Mouse (Mus musculus): ENCODE measurements around the gene Nqo2. TPM values are rescaled to one million over a fixed set of nuclear protein-coding genes. Genes with fewer than 3 reads are reported as not detected.

The Nqo2 gene
- polyA plus RNA-seq, 1 experiment from 2014 or later, result 23.4 TPM

DNA sequence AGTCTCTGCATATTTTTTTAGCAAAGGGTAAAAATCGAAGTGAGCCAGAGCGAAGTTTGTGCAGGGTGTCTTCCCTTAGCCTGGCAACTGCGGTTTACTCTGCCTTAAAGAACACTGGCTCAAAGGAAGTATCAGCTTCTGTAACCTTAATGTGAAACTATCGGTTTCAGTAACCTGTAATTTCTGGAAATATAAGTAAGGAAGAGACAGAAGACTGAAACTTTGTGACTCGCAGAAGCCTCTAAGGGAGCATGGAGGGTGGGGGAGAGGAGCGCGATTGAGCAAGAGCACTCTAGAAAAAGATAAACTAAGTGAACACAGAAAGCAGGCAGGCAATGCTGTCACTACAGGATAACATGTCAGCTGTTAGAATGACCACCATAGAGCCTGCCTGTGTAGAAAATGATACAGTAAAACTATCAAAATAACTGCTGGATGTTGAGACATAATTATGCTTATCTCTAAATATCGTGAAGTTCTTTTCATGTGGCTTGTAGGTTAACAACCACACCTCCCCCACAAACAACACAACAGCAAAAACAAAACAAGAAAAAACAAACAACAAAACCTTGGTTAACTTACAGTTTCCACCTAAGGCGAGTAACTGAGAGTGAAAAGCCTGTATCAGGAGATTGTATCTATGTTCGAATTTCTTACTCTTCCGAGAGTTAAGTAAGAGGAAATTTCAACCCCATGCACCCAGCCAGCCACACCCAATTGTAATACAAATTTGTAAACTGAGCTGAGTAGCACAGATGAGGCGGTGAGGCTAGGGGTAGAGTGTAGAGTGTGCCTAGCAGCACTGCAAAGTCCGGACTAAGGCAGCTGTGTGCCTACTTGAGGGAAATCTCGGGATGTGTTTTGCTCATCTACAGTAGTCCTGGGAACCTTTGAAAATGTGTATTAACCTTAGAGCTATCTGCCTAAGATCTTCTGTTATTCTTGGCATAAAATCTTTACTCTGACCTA is 853 bp downstream of the Nqo2 start:
- Histone ChIP-seq H3K4me2 (replicated peaks; ENCODE audit: low read depth, low read length) (peak overlapping the region; percentile 49), H3K36me3 (ENCODE audit: control insufficient read depth, insufficient read depth, low read length) (no peaks in the 10 kb centered on the region), H3K9ac (ENCODE audit: low read depth, low read length) (peak overlapping the region; percentile 70), H3K27me3 (ENCODE audit: control insufficient read depth, insufficient read depth, low read length) (no peaks in the 10 kb centered on the region), H3K4me1 (replicated peaks; ENCODE audit: control insufficient read depth, insufficient read depth, low read length) (no peaks in the 10 kb centered on the region), H3K4me3 (ENCODE audit: low read depth, low read length) (peak overlapping the region; percentile 44), H3K27ac (ENCODE audit: low read depth, low read length) (peak overlapping the region; percentile 63; the same call in 1 of the 2 replicates), H3K9me3 (ENCODE audit: control insufficient read depth, low read length) (no peaks in the 10 kb centered on the region)
- DNase-seq (ENCODE audit: low spot score), result no peak
- peak; percentile 45; the same call in 1 of the 2 replicates for ATAC-seq (ENCODE audit: low FRiP score)
- WGBS, result 23% methylated on average over 14 of the region's 14 CpGs

DNA sequence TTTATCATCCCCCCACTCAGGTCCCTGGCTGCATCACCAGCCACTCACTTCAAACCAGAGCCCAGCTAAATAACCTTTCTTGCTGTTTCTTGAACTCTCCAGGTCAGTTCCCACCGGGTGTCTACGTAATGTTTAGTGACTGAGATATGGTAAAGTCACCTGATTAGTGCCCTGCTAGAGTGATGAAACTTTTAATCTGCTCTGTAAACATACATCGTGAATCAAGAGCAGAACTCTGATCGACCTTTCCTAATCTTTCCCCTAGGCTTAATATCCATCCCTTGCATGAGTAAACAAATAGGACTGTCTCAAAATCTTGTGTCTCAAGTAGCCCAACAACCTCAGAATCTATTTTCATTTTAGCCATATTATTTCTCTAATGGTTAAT is 1.5 kb downstream of the Nqo2 start:
- 77% methylated on average over 4 of the region's 4 CpGs for WGBS
- DNase-seq (ENCODE audit: low spot score) (no peak), ATAC-seq (ENCODE audit: low FRiP score) (no peak)
- H3K27me3 ChIP-seq (ENCODE audit: control insufficient read depth, insufficient read depth, low read length), result no peaks in the 10 kb centered on the region
- H3K27ac ChIP-seq (ENCODE audit: low read depth, low read length), result no peak overlapping the region
- no peak overlapping the region for H3K4me2 ChIP-seq (replicated peaks; ENCODE audit: low read depth, low read length)
- no peaks in the 10 kb centered on the region for H3K4me1 ChIP-seq (replicated peaks; ENCODE audit: control insufficient read depth, insufficient read depth, low read length)
- H3K9ac ChIP-seq (ENCODE audit: low read depth, low read length), result no peak overlapping the region
- H3K9me3 ChIP-seq (ENCODE audit: control insufficient read depth, low read length), result no peaks in the 10 kb centered on the region
- H3K4me3 ChIP-seq (ENCODE audit: low read depth, low read length), result no peak overlapping the region
- no peaks in the 10 kb centered on the region for H3K36me3 ChIP-seq (ENCODE audit: control insufficient read depth, insufficient read depth, low read length)

DNA sequence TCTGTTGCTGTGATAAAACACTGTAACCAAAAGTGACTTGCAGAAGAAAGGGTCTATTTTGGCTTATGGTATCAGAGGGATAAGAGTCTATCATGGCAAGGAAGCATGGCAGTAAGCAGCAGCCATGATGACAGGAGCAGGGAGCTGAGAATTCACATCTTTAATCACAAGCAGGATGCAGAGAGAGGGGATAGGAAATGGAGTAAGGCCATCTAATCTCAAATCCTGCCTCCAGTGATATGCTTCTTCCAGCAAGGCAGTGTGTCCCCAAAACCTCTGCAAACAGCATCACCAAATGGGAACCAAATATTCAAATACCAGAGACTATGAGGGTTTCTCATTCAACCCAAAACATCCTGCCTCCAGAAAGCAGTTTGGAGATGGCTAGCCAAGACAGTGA is 2.1 kb downstream of the Nqo2 start:
- Histone ChIP-seq H3K27me3 (ENCODE audit: control insufficient read depth, insufficient read depth, low read length) (no peaks in the 10 kb centered on the region), H3K4me3 (ENCODE audit: low read depth, low read length) (no peak overlapping the region), H3K4me1 (replicated peaks; ENCODE audit: control insufficient read depth, insufficient read depth, low read length) (no peaks in the 10 kb centered on the region), H3K36me3 (ENCODE audit: control insufficient read depth, insufficient read depth, low read length) (no peaks in the 10 kb centered on the region), H3K27ac (ENCODE audit: low read depth, low read length) (no peak overlapping the region), H3K9me3 (ENCODE audit: control insufficient read depth, low read length) (no peaks in the 10 kb centered on the region), H3K4me2 (replicated peaks; ENCODE audit: low read depth, low read length) (no peak overlapping the region), H3K9ac (ENCODE audit: low read depth, low read length) (no peak overlapping the region)
- no peak for DNase-seq (ENCODE audit: low spot score)
- ATAC-seq (ENCODE audit: low FRiP score), result no peak

DNA sequence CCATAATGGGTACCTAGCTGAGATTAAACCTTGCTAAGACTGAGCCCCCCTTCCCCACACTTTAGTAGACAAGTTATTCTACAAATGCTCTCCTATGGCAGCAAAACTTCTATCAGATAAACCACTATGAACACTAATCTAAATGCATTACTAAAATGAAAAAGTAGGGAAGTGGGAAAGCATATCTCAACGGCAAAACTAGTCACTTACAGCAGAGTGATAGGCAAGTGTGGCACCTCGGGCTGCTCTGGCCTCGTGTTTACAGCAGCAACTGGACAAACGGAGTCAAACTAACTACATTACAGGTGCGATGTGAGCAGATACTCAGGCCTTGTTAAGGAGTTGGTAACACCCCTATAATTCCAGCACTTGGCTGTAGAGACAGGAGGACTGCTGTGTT is 25.1 kb downstream of the Nqo2 start:
- Histone ChIP-seq H3K9me3 (ENCODE audit: control insufficient read depth, low read length) (no peaks in the 10 kb centered on the region), H3K9ac (ENCODE audit: low read depth, low read length) (no peak overlapping the region), H3K36me3 (ENCODE audit: control insufficient read depth, insufficient read depth, low read length) (no peaks in the 10 kb centered on the region), H3K4me3 (ENCODE audit: low read depth, low read length) (no peak overlapping the region), H3K4me1 (replicated peaks; ENCODE audit: control insufficient read depth, insufficient read depth, low read length) (no peaks in the 10 kb centered on the region), H3K27ac (ENCODE audit: low read depth, low read length) (no peak overlapping the region), H3K27me3 (ENCODE audit: control insufficient read depth, insufficient read depth, low read length) (no peaks in the 10 kb centered on the region), H3K4me2 (replicated peaks; ENCODE audit: low read depth, low read length) (no peak overlapping the region)
- ATAC-seq (ENCODE audit: low FRiP score) (no peak), DNase-seq (ENCODE audit: low spot score) (no peak)
- WGBS, result 81% methylated on average over 5 of the region's 5 CpGs

DNA sequence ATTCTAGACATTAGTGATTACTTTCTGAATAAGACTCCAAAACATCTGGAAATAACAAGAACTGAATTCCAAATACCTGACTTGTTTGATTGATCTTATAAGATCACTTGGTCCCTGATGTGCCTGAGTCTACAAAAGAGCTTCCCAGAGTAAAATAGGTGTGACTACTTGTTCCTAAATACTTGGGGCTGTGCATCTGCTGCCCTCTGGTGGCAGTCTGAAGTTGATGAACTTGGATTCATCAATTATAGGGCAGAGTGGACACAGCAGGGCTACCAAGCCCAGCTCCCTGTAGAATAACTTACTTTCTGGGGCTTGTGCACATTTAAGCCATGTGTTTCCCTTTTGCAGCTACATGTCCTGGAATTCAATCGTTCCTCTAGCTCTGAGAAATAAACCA is 30.7 kb downstream of the Nqo2 start:
- no peaks in the 10 kb centered on the region for H3K4me1 ChIP-seq (replicated peaks; ENCODE audit: control insufficient read depth, insufficient read depth, low read length)
- 30% methylated on average over 1 of the region's 1 CpGs for WGBS
- H3K27me3 ChIP-seq (ENCODE audit: control insufficient read depth, insufficient read depth, low read length), result no peaks in the 10 kb centered on the region
- ATAC-seq (ENCODE audit: low FRiP score) (no peak), DNase-seq (ENCODE audit: low spot score) (peak; percentile 75)
- H3K27ac ChIP-seq (ENCODE audit: low read depth, low read length), result no peak overlapping the region
- H3K36me3 ChIP-seq (ENCODE audit: control insufficient read depth, insufficient read depth, low read length), result no peaks in the 10 kb centered on the region
- no peaks in the 10 kb centered on the region for H3K9me3 ChIP-seq (ENCODE audit: control insufficient read depth, low read length)
- no peak overlapping the region for H3K4me3 ChIP-seq (ENCODE audit: low read depth, low read length)
- no peak overlapping the region for H3K4me2 ChIP-seq (replicated peaks; ENCODE audit: low read depth, low read length)
- no peak overlapping the region for H3K9ac ChIP-seq (ENCODE audit: low read depth, low read length)

DNA sequence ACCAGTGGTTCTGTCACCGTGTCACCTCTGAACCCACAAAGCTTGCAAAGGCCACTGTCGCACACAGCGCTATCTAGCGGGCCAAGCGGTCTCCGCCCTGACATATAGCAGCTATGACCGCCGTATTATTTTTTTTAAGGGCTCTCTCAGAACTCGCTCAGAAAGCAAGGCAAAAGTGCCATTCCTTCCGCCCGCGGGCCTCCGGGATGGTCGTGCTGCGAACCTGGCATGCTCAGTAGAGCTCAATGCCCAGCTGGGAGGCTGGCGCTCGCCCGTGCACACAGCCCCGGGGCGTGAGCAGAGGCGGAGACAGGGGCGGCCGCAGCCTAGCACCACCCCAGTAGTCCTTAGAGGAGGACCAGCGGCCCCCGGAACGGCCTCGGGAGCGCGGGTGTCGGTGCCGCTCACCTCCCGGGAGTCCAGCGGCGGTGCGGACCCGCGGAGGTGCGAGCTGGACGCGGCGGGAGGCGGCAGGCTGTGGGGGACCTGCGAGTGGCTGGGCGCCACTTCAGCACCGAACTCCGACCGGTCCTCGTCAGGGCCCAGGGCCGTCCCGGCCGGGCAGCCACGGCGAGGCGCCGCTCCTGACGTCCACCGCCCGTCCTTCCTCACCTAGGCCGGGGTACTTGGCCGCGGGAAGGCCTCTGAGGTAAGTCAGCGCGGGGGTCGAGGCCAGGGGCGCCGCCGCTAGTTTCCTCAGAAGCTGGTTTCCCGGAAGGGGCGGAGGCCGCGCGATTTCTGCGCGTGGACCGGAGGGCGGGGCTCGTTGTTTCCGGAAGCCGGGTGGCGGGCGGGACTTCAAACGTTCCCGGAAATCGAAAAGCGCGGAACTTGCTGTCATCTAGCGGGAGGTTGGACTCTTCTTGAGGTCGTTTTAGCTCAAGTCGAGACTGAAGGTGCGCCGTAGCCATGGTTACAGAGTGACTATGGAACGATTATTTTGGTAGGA is 37.8 kb downstream of the Nqo2 start, which contains the start of the genes Ripk1 and Serpinb6a:
Ripk1 (plus strand) TSS at position 306 of the 949 bp plus-strand sequence.
Serpinb6a (minus strand) TSS at position 737 of the 949 bp plus-strand sequence.
- ATAC-seq (ENCODE audit: low FRiP score), result peak; percentile 95
- peak; percentile 92 for DNase-seq (ENCODE audit: low spot score)

DNA sequence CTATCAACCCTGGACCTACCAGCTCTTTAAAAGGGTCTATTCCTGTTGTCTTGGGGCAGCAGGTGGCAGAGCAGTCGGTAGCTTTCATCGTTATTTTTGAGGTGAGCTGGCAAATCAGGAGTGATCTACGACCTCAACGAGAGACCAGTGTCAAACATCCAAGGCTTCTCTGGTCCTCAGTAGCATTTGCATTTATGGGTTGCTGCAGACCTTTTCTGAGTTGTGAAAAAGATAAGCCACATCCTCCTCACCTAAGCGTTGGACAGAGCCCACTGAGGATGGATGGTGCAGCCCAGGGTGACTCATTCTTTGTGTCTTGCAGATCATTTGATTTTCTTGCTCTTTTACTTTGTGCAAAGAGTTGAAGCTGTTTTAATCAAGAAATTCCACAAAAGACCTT is 38.6 kb downstream of the Nqo2 start:
- no peaks in the 10 kb centered on the region for H3K9me3 ChIP-seq (ENCODE audit: control insufficient read depth, low read length)
- peak overlapping the region; percentile 90 for H3K4me3 ChIP-seq (ENCODE audit: low read depth, low read length)
- ATAC-seq (ENCODE audit: low FRiP score) (peak; percentile 15; the same call in 1 of the 2 replicates), DNase-seq (ENCODE audit: low spot score) (no peak)
- H3K27ac ChIP-seq (ENCODE audit: low read depth, low read length), result 0 out of 2 replicates have a peak overlapping the region, but pooled peaks have one; percentile 11
- H3K36me3 ChIP-seq (ENCODE audit: control insufficient read depth, insufficient read depth, low read length), result no peaks in the 10 kb centered on the region
- no peaks in the 10 kb centered on the region for H3K27me3 ChIP-seq (ENCODE audit: control insufficient read depth, insufficient read depth, low read length)
- no peaks in the 10 kb centered on the region; the same call in 1 of the 2 replicates for H3K4me1 ChIP-seq (replicated peaks; ENCODE audit: control insufficient read depth, insufficient read depth, low read length)
- WGBS, result 12% methylated on average over 5 of the region's 5 CpGs
- H3K4me2 ChIP-seq (replicated peaks; ENCODE audit: low read depth, low read length), result peak overlapping the region; percentile 72
- H3K9ac ChIP-seq (ENCODE audit: low read depth, low read length), result no peak overlapping the region

More for the DNA sequence above, 37.8 kb downstream of the Nqo2 start, which contains the start of the genes Ripk1 and Serpinb6a:
- Histone ChIP-seq H3K36me3 (ENCODE audit: control insufficient read depth, insufficient read depth, low read length) (no peaks in the 10 kb centered on the region), H3K9me3 (ENCODE audit: control insufficient read depth, low read length) (no peaks in the 10 kb centered on the region), H3K4me2 (replicated peaks; ENCODE audit: low read depth, low read length) (peak within 1 kb of the TSS; percentile 72), H3K4me1 (replicated peaks; ENCODE audit: control insufficient read depth, insufficient read depth, low read length) (no peaks in the 10 kb centered on the region; the same call in 1 of the 2 replicates), H3K4me3 (ENCODE audit: low read depth, low read length) (peak within 1 kb of the TSS; percentile 90), H3K27me3 (ENCODE audit: control insufficient read depth, insufficient read depth, low read length) (no peaks in the 10 kb centered on the region), H3K27ac (ENCODE audit: low read depth, low read length) (peak within 1 kb of the TSS; percentile 85), H3K9ac (ENCODE audit: low read depth, low read length) (peak within 1 kb of the TSS; percentile 92)
- WGBS, result under 1% methylated on average over 79 of the region's 92 CpGs

DNA sequence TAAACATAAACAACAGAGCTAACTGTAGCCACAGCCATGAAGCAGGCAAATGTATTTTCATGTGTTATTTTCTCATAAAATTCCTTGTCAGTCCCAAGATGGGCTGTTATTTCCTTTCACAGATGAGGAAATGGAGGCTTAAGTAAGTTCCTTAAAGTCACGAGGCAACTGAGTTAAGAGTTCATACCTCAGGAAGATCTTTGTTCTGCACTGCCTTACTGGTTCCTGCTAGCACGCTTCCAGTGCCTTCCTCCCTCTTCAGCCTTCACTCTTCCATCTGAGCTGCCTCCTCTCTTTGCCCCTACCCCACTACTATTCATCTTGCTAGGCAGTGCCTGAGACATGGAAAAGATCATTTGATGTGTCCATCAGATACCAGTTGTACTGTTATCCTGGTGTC is 42.7 kb downstream of the Nqo2 start:
- Histone ChIP-seq H3K36me3 (ENCODE audit: control insufficient read depth, insufficient read depth, low read length) (no peaks in the 10 kb centered on the region), H3K4me1 (replicated peaks; ENCODE audit: control insufficient read depth, insufficient read depth, low read length) (no peaks in the 10 kb centered on the region; the same call in 1 of the 2 replicates), H3K27me3 (ENCODE audit: control insufficient read depth, insufficient read depth, low read length) (no peaks in the 10 kb centered on the region), H3K4me3 (ENCODE audit: low read depth, low read length) (no peak overlapping the region), H3K4me2 (replicated peaks; ENCODE audit: low read depth, low read length) (no peak overlapping the region), H3K9me3 (ENCODE audit: control insufficient read depth, low read length) (no peaks in the 10 kb centered on the region), H3K9ac (ENCODE audit: low read depth, low read length) (no peak overlapping the region), H3K27ac (ENCODE audit: low read depth, low read length) (no peak overlapping the region)
- 70% methylated on average over 2 of the region's 2 CpGs for WGBS
- no peak for ATAC-seq (ENCODE audit: low FRiP score)
- DNase-seq (ENCODE audit: low spot score), result no peak
